Mouse (Mus musculus): ENCODE measurements around the gene Rtel1.
A peak's percentile ranks its signal among the peaks of the same experiment; 100 is the strongest.

Rtel1 gene

GRCm38 (mm10) chr2:181332542-181332941, 13.0 kb downstream of the Rtel1 start:
- no peak for DNase-seq

GRCm38 (mm10) chr2:181334023-181334422, 14.5 kb downstream of the Rtel1 start:
- DNase-seq = peak in 1 of 2 experiments; percentile 67

- DNase-seq = no peak
These were observed 20.9 kb downstream of the Rtel1 start for GRCm38 (mm10) chr2:181340426-181340825.

GRCm38 (mm10) chr2:181342766-181343165, 23.2 kb downstream of the Rtel1 start:
- no peak for DNase-seq

- no peak for DNase-seq
These were observed 37.2 kb downstream of the Rtel1 start for GRCm38 (mm10) chr2:181356780-181357179.

GRCm38 (mm10) chr2:181363946-181364345, 44.4 kb downstream of the Rtel1 start:
- DNase-seq = no peak

GRCm38 (mm10) chr2:181364487-181364859, 44.9 kb downstream of the Rtel1 start:
- DNase-seq = no peak

GRCm38 (mm10) chr2:181364860-181365596, 45.5 kb downstream of the Rtel1 start, which contains the start of the genes Zgpat and Arfrp1:
TSS of gene Zgpat (plus strand) at chr2:181364928.
TSS of gene Arfrp1 (minus strand) at chr2:181365404.
- DNase-seq = peak; percentile 91 to 94

GRCm38 (mm10) chr2:181365655-181366075, 46.1 kb downstream of the Rtel1 start:
- DNase-seq = no peak

GRCm38 (mm10) chr2:181370001-181370400, 50.5 kb downstream of the Rtel1 start:
- DNase-seq = no peak

- peak in 1 of 2 experiments; percentile 16 for DNase-seq
These were observed 56.2 kb downstream of the Rtel1 start for GRCm38 (mm10) chr2:181375787-181376186.

GRCm38 (mm10) chr2:181377230-181377629, 57.7 kb downstream of the Rtel1 start:
- DNase-seq = no peak

- DNase-seq = no peak
These were observed 59.2 kb downstream of the Rtel1 start for GRCm38 (mm10) chr2:181378701-181379100.

- no peak for DNase-seq
These were observed 60.2 kb downstream of the Rtel1 start, which contains the start of gene Lime1 for GRCm38 (mm10) chr2:181379778-181380177. TSS of gene Lime1 (plus strand) at chr2:181380078.

- DNase-seq = no peak
These were observed 60.7 kb downstream of the Rtel1 start for GRCm38 (mm10) chr2:181380251-181380650.

GRCm38 (mm10) chr2:181381107-181381506, 61.6 kb downstream of the Rtel1 start:
- DNase-seq = no peak

GRCm38 (mm10) chr2:181381631-181382306, 62.2 kb downstream of the Rtel1 start:
- DNase-seq = no peak

GRCm38 (mm10) chr2:181384463-181384862, 64.9 kb downstream of the Rtel1 start:
- no peak for DNase-seq

GRCm38 (mm10) chr2:181384919-181385391, 65.4 kb downstream of the Rtel1 start:
- peak; percentile 51 to 77 for DNase-seq

GRCm38 (mm10) chr2:181385885-181386284, 66.3 kb downstream of the Rtel1 start:
- DNase-seq = no peak

- DNase-seq = no peak
These were observed 67.2 kb downstream of the Rtel1 start for GRCm38 (mm10) chr2:181386663-181387210.

GRCm38 (mm10) chr2:181390136-181390870, 70.8 kb downstream of the Rtel1 start:
- no peak for DNase-seq

- DNase-seq = peak in 1 of 2 experiments; percentile 17
These were observed 71.5 kb downstream of the Rtel1 start for GRCm38 (mm10) chr2:181391022-181391421.
